Mouse (Mus musculus): ENCODE data around the gene Kif9. TPM values are rescaled to one million over a fixed set of nuclear protein-coding genes. Genes with fewer than 3 reads are reported as not detected.

Kif9 gene
- polyA plus RNA-seq, 1 experiment from 2014 or later = 2.0 TPM

Other genes starting within 250 kb of the Kif9 start
- 21.9 and 22.3 TPM in 2 replicates for gene Cspg5, start 233.2 kb upstream of the Kif9 start, polyA plus RNA-seq (2016; fragmentation: Nextera tagmentation; extraction: Ambion mirVana)
- 32.7 and 33.0 TPM in 2 replicates for gene Elp6, start 171.8 kb upstream of the Kif9 start, polyA plus RNA-seq (2016; fragmentation: Nextera tagmentation; extraction: Ambion mirVana)
- 41.9 and 45.0 TPM in 2 replicates for gene Scap, start 143.7 kb upstream of the Kif9 start, polyA plus RNA-seq (2016; fragmentation: Nextera tagmentation; extraction: Ambion mirVana)
- 20.4 and 20.9 TPM in 2 replicates for gene Ptpn23, start 68.7 kb upstream of the Kif9 start, polyA plus RNA-seq (2016; fragmentation: Nextera tagmentation; extraction: Ambion mirVana)
- 1.2 and 2.2 TPM in 2 replicates for gene Ngp, start 57.2 kb upstream of the Kif9 start, polyA plus RNA-seq (2016; fragmentation: Nextera tagmentation; extraction: Ambion mirVana)
- gene Klhl18, start 264 bp upstream of the Kif9 start, polyA plus RNA-seq (2016; fragmentation: Nextera tagmentation; extraction: Ambion mirVana) = 10.3 and 10.5 TPM in 2 replicates
- 45.0 and 49.7 TPM in 2 replicates for gene Setd2, start 55.6 kb downstream of the Kif9 start, polyA plus RNA-seq (2016; fragmentation: Nextera tagmentation; extraction: Ambion mirVana)
- 31.0 and 32.0 TPM in 2 replicates for gene Nradd, start 147.5 kb downstream of the Kif9 start, polyA plus RNA-seq (2016; fragmentation: Nextera tagmentation; extraction: Ambion mirVana)
- gene Nbeal2, start 177.2 kb downstream of the Kif9 start, polyA plus RNA-seq (2016; fragmentation: Nextera tagmentation; extraction: Ambion mirVana) = 2.0 and 2.3 TPM in 2 replicates
- 139 and 143 TPM in 2 replicates for gene Ccdc12, start 179.5 kb downstream of the Kif9 start, polyA plus RNA-seq (2016; fragmentation: Nextera tagmentation; extraction: Ambion mirVana)

All from forebrain, embryonic 12.5 days (tissue).